Mouse (Mus musculus) spleen, adult 2 months (tissue): Measurements from ENCODE around the gene Isyna1. TPM values are rescaled to one million over a fixed set of nuclear protein-coding genes. Genes with fewer than 3 reads are reported as not detected.

ENCODE experiments used
- DNase-seq, 2 experiments: peaks; one replicate each; pipeline versions ENCODE4 v3.0.0 to v3.0.0-alpha.2; 2012 to 2021; ENCODE audit warnings: low spot score in 2 of 2, low read depth in 1 of 2
- H3K27ac ChIP-seq: fragments of 200-500 bp; 2 replicates; pipeline ENCODE4 v1.5.1; 2012; ENCODE audit warnings: low read length, inconsistent platforms; ENCODE audit not compliant: insufficient read depth
- H3K27me3 ChIP-seq: fragments of 200-500 bp; 2 replicates; pipeline ENCODE4 v1.6.1; 2012; ENCODE audit warnings: mild to moderate bottlenecking, moderate library complexity, low read length, inconsistent platforms; ENCODE audit not compliant: control insufficient read depth, insufficient read depth
- H3K36me3 ChIP-seq: fragments of 200-500 bp; 2 replicates; pipeline ENCODE4 v1.6.1; 2012; ENCODE audit warnings: mild to moderate bottlenecking, low read length, inconsistent platforms; ENCODE audit not compliant: control insufficient read depth, insufficient read depth
- H3K4me1 ChIP-seq: fragments of 200-500 bp; 2 replicates; pipeline ENCODE4 v1.6.1; 2011; ENCODE audit warnings: inconsistent platforms; ENCODE audit not compliant: control insufficient read depth, insufficient read depth, insufficient read length
- H3K4me3 ChIP-seq: fragments of 200-500 bp; 2 replicates; pipeline ENCODE4 v1.5.1; 2011; ENCODE audit warnings: mild to moderate bottlenecking, inconsistent platforms; ENCODE audit not compliant: insufficient read depth, insufficient read length; ENCODE audit errors: extremely low read depth
- CTCF ChIP-seq: fragments of 200-500 bp; IDR thresholded peaks from 2 replicates; pipeline ENCODE4 v1.5.1; 2011; ENCODE audit warnings: mild to moderate bottlenecking, inconsistent platforms; ENCODE audit not compliant: insufficient read depth, insufficient read length, insufficient replicate concordance; ENCODE audit errors: extremely low read depth
- POLR2A ChIP-seq: fragments of 200-500 bp; IDR thresholded peaks from 2 replicates; pipeline ENCODE4 v1.6.1; 2011; ENCODE audit warnings: low read depth, low read length, inconsistent platforms
- WGBS: fragments of 180-500 bp; shearing (Covaris S2); methylation state at CpG from one replicate; pipeline ENCODE4 v1.1.7; 2018; 5-methylcytosine and 5-hydroxymethylcytosine counted together
- polyA plus RNA-seq: library from polyadenylated mRNA; depleted of rRNA; stranded (reverse); fragments of >200 nt; gene quantifications from 2 replicates; pipeline ENCODE4 v1.2.3, GENCODE M21; 2012

Gene Isyna1
- polyA plus RNA-seq, 1 experiment, result 136 TPM

GRCm38 (mm10) chr8:70635527-70635926, 41.4 kb downstream of the Isyna1 start:
- Histone ChIP-seq H3K4me3 (no peak overlapping the region), H3K4me1 (peaks cover 32% of the 10 kb centered on the region), H3K36me3 (no peaks in the 10 kb centered on the region), H3K27ac (peak overlapping the region; percentile 51), H3K27me3 (no peaks in the 10 kb centered on the region)
- DNase-seq, result peak in 1 of 2 experiments; percentile 68
- TF ChIP-seq CTCF (no peak), POLR2A (no peak)
- 15% methylated on average over 6 of the region's 6 CpGs for WGBS

- H3K27me3 ChIP-seq, result no peaks in the 10 kb centered on the region
- no peak for DNase-seq
- H3K36me3 ChIP-seq, result no peaks in the 10 kb centered on the region
- no peak for TF ChIP-seq CTCF
- TF ChIP-seq POLR2A, result no peak
- H3K4me1 ChIP-seq, result peaks cover 29% of the 10 kb centered on the region
- 59% methylated on average over 8 of the region's 8 CpGs for WGBS
- no peak overlapping the region for H3K27ac ChIP-seq
- no peak overlapping the region for H3K4me3 ChIP-seq
Measured at GRCm38 (mm10) chr8:70636838-70637237, 42.7 kb downstream of the Isyna1 start.

- Histone ChIP-seq H3K27ac (no peak overlapping the region), H3K4me1 (peaks cover 29% of the 10 kb centered on the region), H3K27me3 (no peaks in the 10 kb centered on the region), H3K4me3 (no peak overlapping the region), H3K36me3 (no peaks in the 10 kb centered on the region)
- no peak for TF ChIP-seq POLR2A
- TF ChIP-seq CTCF, result no peak
- WGBS, result 88% methylated on average over 9 of the region's 9 CpGs
- no peak for DNase-seq
Measured at GRCm38 (mm10) chr8:70638752-70639151, 44.6 kb downstream of the Isyna1 start.

GRCm38 (mm10) chr8:70643019-70643418, 48.8 kb downstream of the Isyna1 start:
- H3K27ac ChIP-seq, result no peak overlapping the region
- no peak for TF ChIP-seq POLR2A
- no peak for TF ChIP-seq CTCF
- 83% methylated on average over 3 of the region's 3 CpGs for WGBS

GRCm38 (mm10) chr8:70644065-70644464, 49.9 kb downstream of the Isyna1 start:
- Histone ChIP-seq H3K27ac (no peak overlapping the region), H3K4me3 (no peak overlapping the region), H3K27me3 (no peaks in the 10 kb centered on the region), H3K36me3 (no peaks in the 10 kb centered on the region), H3K4me1 (no peaks in the 10 kb centered on the region)
- DNase-seq, result no peak
- 92% methylated on average over 2 of the region's 2 CpGs for WGBS
- TF ChIP-seq CTCF (peak; percentile 4; the same call in 1 of the 2 replicates), POLR2A (no peak)

More at GRCm38 (mm10) chr8:70643019-70643418, 48.8 kb downstream of the Isyna1 start:
- Histone ChIP-seq H3K36me3 (no peaks in the 10 kb centered on the region), H3K27me3 (no peaks in the 10 kb centered on the region), H3K4me1 (no peaks in the 10 kb centered on the region), H3K4me3 (no peak overlapping the region)
- DNase-seq, result no peak

- Histone ChIP-seq H3K4me3 (no peak overlapping the region), H3K36me3 (peaks cover 4% of the 10 kb centered on the region), H3K27ac (no peak overlapping the region), H3K27me3 (no peaks in the 10 kb centered on the region), H3K4me1 (no peaks in the 10 kb centered on the region)
- TF ChIP-seq POLR2A (no peak), CTCF (no peak)
- no peak for DNase-seq
- WGBS, result 46% methylated on average over 17 of the region's 17 CpGs
Measured at GRCm38 (mm10) chr8:70645501-70646224, 51.5 kb downstream of the Isyna1 start.

- H3K27me3 ChIP-seq, result no peaks in the 10 kb centered on the region
- H3K4me3 ChIP-seq, result no peak overlapping the region
- no peak overlapping the region; the same call in 1 of the 2 replicates for H3K27ac ChIP-seq
- H3K36me3 ChIP-seq, result peaks cover 4% of the 10 kb centered on the region
- WGBS, result 87% methylated on average over 6 of the region's 6 CpGs
- no peak for DNase-seq
- TF ChIP-seq POLR2A, result no peak
- no peak for TF ChIP-seq CTCF
- no peaks in the 10 kb centered on the region for H3K4me1 ChIP-seq
Measured at GRCm38 (mm10) chr8:70646369-70646768, 52.2 kb downstream of the Isyna1 start.
